Mouse (Mus musculus) thymus, postnatal 36 days (tissue): ENCODE measurements around the gene Ddx47.

ENCODE experiments used
- DNase-seq, 2 experiments: peaks; one replicate each; pipeline ENCODE4 v3.0.0; 2022; ENCODE audit warnings: mixed read lengths in 2 of 2

Ddx47 gene

DNA sequence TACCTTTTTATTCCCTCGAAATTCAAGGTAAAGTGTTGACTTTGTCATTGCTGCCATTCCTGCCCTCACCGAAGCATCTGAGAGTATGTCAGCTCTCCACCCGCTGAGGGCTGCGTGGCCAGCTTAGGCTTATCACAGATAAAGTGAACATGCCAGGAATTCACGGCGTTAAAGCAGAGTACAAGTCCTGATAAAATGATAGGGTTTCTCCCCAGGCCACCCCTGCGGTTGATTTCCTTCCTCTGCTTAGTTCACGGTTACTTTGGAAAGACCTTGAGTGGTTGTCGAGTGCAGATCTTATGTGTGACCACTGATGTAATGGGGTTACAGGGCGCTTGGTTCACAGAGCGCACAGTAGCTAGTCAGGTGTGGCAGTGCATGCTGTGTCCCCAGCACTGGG lies 5.8 kb downstream of the Ddx47 start:
- DNase-seq, result no peak

DNA sequence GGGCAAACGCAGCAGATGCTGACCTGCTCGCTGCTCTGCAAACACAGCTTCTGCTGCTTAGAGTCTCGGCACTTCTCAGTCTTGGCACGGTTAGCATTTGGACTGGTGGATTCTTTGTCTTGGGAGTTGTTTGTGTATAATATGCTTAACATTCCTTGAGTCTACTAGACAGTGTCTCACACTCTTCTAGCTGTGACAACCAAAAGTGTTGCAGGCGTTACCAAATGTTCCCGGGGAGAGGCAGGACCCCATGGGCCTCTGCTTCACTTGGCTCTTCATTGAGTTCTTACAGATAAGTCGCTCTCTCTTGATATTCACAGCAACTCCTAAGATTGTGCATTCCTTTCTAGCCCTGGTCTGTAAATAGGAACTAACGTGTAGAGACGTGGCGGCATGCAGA lies 8.2 kb downstream of the Ddx47 start:
- no peak for DNase-seq

DNA sequence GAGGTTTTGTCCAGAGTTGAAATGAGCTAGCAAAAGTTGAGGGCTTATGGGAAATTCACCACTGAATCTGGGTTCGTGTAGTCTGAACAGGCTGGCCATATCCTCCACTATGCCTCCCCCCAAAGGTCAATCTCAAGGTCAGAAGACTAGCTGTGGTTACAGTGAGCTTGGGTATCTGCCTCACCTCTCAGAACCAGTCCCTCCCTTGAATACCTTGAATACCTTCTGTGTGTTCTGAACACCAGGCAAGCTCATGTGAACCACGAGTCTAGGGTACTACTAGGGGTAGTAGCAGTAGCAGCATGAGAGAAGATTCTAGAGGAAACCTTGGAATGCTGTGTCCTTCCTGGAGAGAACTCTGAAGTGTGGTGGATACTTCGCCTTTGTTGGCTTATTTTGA lies 10.2 kb downstream of the Ddx47 start:
- DNase-seq, result no peak

DNA sequence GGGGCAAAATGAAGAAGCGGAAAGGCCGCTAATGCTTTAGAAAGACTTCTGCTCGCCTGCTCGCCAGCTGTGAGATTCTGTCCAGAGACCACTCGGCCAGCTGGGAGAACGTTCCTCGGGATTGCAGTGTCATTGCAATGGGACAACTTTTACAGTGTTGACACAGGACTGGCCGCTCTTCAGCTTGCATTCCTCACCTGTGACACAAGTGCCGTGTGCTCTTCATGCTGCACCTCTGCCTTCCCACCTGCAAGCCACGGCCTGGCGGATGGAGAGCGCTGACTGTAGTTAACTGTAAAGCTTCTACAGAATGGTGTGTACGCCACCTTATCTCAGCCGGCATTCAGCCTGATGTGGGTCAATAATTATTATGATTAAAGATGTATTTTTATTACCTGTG lies 12.0 kb downstream of the Ddx47 start:
- no peak for DNase-seq

DNA sequence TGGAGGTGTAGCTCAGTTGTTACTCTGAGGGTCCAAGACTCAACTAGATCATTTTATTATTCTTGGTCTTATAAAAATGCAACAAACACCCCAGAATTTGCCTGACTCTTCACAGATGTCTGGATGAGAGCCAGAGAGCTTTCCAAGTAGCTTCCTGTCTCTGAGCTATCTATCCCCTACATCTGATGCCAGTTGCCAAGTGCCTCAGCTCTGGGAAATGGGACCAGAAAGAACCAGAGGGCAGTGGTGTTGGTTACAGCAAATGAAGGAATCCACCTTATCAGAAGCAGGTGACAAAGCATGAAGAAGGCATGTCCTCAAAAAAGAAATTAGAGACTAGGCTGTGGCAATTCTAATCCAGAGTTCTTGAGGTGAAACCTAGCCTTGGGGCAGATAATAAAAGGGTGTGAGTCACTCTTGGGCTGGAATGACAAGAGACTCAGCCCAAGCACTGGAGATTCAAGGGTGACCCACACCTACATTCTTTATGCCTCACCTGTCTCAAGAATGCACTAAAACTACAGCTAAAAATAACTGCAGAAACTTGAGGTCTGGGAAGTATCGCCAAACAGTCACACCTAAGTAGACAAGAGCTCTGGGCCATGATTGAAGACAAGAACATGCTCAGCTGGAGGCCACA lies 13.5 kb downstream of the Ddx47 start:
- DNase-seq, result no peak

DNA sequence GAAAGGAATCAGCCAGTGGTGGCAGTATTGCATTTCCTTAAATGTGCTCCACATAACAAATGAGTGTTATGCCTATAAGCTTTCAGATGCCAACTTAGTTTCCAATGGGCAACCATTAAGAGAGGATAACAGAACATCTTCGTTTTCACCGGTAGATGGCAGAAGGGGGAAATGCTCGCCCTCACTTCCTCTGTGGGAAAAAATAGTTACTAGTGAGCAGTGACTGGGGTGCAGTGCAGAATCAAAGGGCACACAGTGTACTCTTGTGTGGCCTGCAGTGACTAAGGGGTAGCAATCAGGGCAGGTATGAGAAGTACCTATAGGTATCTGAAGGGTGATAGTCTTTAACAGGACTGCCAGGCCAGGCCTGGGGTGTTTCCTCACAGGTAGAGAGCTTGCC lies 14.8 kb downstream of the Ddx47 start:
- no peak for DNase-seq

DNA sequence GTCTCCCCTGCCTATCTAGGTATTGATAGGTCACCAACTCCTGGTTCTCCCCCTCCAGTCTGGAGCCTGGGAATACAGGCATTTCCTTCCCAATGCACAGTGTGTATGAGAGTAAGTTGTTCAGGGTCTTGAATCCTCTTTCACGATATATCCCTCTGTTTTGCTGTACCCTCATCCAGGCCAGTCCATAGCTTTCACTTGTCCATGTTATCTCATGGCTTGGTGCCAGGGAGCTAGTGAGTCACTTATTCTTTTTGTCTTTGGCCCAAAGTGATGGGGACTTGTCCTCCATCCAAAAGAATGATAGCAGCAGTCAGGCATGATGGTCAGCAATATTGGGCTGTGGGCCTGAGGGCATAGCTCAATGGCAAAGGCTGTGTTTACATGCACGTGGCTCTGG lies 15.3 kb downstream of the Ddx47 start:
- no peak for DNase-seq

DNA sequence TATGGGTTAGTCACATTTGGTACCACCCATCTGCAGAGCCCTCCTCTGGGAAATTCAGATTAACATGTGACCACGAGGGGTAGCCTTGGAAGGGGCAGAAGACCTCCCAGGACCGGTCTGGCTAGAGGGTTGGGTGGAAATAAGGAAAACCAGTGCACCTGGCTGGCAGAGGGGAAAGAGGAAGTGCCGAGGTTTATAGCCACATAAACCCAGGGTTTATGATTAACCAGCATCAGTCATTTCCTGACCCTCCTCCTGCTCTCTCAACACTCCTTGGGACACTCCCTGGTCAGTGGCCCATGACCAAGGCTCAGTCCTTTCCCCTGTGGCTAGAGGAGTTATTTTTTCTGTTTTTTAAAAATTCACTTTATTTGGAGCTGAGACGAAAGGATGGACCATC lies 17.8 kb downstream of the Ddx47 start:
- no peak for DNase-seq

DNA sequence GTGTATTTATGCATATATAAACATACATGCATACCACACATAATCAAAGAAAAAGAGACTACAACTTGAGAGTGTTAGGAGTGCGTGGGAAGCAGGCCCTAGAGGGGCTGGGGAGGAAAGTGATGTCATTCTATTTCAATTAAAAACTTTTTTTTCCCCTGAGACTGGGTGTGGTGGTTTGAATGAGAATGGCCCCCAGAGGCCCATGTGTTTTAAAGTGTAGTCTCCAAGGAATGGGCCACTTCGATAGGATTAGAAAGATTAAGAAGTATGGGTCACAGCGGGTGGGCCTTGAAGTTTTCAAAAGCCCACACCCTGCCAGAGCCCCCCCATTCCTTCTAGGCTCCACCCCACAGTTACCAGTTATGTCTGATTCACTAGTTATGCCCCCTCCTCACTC lies 27.3 kb downstream of the Ddx47 start:
- no peak for DNase-seq

DNA sequence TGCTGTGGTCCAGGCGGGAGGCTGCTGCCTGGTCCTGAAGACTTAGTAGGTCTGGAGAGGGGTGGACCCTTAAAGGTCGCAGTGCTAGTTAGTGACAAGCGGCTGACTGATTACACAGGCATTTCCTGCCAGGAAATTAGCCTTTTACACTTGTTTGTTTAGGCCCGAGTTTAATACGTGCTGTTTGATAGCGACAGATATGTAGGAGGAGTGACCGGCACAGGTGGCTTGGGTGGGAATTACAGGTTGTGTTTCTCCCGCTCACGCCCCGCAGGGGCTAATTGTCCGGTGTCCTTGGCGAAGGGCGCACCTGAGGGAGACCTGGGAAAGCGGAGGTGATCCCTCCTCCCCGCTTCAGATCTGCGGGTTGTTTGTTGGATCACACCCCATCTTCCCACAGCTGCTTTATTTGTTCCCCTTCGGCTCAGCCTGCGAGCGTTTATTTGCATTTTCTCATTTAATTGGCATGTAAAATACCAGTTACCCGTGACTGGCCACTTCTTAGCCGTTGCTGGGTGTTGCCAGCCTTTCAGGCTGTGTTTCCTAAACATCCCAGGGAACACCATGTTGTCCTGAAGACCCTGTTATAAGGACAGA lies 29.0 kb downstream of the Ddx47 start:
- DNase-seq, result no peak

DNA sequence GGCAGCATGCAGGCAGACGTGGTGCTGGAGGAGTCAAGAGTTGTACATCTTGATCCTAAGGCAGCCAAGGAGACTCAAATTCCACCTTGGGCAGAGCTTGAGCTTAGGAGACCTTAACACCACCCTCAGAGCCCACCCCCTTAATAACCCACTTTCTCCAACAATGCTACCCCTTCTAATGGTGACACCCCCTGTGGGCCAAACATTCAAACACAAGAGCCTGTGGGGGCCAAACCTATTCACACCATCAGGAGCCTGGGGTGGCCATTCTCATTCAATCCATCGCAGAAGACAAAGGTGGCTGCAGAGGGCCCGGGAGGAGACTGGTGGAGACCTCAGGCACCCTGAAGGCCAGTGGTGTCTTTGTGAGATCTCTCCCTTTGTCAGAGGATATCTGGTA lies 30.5 kb downstream of the Ddx47 start:
- DNase-seq, result no peak

DNA sequence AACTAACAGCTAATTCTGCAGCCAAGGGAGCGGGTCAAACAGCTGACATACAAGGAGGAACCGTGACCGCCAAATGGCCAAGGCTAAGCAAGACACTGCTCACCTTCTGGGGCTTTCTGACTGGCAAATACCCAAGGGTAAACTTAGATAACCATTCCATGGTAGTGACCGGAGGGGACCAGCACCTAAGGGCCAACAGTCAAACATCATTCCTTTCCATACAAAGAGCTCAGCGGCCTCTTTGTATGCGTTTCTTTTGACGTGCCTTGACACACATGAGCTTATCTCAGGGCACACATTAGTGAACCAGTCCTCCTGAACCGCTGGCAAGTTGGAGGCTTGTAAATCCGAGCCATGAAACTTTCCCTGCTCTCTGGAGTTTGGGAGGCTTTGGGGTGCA lies 35.9 kb downstream of the Ddx47 start:
- no peak for DNase-seq

DNA sequence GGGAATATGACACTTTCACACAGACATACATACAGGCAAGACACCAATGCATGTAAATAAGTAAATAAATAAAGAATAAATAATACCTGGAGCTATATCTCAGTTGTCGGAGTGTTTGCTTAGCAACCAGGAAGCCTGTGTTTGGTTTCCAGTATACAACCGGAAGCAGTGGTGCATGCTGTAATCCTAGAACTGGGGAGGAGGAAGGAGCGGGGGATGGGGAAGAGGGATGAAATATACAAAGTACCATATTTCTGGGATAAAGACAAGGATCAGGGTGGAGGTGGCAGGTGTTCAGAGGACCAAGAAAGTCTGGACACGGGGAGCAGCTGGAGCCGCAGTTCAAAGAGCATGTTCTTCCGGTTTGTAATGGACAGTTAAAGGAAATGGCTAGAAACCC lies 37.1 kb downstream of the Ddx47 start:
- DNase-seq, result no peak

DNA sequence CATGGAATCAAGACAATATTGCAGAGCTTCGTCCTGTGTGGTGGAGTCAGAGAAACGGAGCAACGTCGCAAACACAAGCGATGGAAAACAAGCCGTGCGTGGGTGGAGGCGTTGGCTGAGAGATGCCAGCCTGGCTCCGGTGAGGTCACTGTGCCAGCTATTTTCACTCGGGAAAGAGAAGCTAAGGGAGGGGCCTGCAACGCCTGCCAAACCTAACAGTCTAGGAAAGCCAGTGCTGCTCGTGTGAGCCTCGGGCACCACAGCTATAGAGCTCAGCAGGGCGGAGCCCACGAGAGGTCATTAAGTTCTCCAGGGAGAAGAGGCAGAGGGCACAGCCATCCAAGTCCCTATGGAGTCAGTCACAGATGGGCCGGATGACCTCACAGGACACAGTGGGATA lies 37.5 kb downstream of the Ddx47 start:
- no peak for DNase-seq

DNA sequence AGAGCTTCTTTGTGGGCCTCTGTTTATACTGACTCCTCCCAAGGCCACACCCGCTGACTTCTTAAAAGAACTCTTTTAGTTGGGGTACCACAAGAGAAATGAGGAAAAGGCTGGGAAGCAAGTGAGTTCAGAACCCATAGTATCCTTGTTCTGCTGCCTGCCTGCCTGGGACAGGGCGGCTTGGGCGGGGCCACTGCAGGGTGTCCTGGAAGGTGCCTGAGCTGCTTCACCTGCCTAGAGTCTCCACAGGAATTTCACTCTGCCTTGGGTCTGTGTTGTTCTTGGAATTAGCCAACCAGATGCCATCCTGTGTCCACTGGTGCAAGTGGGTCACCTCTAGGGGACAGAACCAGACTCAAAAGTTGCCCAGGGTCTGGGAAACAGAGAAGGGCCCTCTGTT lies 42.4 kb downstream of the Ddx47 start:
- DNase-seq, result no peak

DNA sequence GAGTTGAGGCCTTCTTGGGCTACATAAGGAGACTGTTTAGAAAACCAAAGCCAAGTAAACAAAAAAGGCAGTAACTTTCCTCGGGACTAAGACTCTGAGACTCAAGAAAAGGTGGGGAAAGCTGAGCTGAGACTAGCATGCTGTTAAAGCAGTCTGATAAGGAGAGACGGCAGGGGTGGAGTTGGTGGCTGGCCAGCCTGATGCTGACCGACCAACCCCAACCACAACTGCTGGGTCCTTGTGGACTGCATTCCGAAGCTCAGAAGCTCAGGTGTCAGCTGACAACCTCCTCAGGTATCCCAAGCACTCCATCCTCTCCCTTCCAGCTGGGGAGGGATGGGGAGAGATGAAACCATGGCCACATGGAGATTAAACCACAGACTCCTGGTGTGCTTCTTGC lies 44.5 kb downstream of the Ddx47 start:
- no peak for DNase-seq

DNA sequence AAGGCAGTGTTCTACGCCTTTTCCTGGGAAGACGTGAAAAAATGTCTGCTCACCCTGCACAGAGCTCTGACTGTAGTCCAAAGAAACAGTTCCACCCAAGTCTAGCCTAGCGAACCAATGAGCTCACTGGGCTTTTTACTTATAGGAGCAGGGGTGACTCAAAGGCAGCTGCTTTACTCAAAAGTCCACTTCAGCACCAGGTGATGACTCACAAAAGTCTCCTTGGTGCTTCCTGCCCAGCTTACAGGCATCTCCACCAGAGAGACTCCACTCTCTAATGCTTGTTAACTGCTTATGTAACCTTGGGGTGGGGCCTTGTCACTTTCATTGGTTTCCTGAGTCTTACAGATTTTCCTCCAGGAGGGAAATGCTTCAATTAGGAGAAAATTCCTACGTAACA lies 49.3 kb downstream of the Ddx47 start:
- no peak for DNase-seq

DNA sequence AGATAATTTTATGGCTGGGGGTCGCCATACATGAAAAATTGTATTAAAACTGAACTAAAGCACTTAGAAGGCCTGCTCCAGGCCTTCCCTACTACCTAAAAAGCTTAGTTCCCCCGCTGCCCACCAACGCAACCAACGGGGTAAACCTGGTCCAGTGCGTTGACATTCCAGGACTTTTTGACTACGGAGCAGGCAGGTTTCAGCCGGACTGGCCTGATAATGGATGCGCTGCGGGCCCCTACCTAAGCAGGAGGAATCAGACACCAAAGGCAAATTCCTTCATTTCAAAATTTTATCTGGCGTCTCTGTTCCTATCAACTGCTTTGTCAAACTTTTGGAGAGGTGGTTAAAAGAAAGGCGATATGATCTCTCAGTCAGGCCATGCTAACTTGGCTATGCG lies 53.2 kb downstream of the Ddx47 start:
- no peak for DNase-seq

DNA sequence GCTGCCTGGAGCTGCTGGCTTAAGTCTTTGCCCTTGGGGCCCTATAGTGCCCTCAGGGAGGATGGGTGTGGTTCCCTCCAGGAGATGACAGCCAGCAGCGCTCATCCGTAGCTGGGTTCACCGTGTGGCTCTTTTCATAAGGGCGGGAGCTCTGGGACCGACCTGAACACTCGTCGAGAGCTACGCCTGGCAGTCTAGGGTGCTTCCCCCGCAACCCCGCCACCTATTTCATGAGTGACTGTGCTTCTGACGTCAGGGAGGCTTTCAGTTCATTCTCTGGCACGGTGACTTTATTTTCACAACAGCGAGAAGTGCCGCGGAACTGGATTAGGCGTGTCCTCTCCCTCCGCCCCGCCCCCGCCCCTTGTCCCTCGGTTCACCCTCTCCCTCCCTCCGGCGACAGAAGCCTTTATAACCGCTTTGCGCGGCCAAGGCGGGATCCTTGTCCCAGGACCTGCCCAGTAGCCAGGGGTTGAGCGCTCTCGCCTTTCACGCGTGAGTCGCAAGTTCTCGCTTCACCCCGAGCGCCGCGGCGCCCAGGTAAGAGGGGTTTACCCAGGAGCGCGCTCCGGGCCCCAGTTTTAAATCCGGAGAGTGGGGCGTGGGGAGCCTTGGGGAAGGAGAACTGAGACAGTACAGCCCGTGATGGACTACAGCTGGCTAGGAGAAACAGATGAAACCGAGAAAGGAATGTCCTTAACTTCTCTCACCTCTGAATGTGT lies 54.0 kb downstream of the Ddx47 start, which contains the start of gene Gprc5a:
Gprc5a (plus strand) TSS at position 416 of the 722 bp plus-strand sequence.
- DNase-seq, result peak; percentile 8 to 26

DNA sequence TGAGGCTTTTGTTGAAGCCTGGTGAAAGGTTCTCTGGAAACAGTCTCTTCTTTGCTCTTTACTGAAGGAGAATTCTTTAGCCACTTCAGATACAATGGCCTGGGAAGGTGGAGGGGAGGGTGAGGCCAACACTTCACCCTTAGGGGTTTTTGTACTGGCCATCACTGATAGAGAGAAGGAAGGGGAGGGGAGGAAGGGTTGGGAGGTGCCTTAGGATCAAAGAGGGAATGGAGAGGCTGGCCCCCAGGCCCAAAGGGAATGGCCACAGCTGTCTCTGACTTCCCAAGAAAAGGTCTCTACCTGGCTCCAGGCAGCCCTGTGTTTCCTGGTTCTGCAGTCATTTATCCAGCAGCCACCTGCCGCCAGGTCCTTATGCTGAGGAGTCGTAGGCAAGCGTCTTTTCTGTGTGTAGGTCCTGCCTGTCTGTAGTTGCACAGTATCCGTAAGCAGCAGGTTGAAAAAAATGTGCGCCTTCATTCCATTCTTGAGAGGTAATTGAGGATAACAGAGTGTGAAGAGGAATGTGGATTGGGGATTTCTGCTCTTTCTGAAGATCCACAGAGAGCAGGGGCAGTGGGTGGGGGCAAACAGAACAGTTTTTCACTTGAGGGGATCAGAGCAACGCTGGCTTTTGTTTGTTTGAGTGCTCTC lies 55.5 kb downstream of the Ddx47 start:
- DNase-seq, result no peak

DNA sequence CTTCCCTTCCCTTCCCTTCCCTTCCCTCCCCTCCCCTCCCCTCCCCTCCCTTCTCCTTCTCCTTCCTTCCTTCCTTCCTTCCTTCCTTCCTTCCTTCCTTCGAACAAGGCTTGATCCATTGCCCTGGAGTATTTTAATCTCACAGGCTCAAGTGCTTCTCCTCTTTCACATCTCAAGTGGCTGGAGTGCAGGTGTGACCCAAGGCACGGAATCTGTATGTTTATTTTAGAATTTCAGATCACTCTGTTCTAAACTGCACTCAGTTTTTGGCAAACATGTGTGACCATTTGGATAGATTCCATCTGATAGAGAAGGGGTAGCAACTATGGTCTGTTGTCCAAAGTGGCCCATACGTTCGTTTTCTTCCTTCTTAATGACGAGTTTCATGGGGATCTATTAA lies 56.8 kb downstream of the Ddx47 start:
- DNase-seq, result no peak

DNA sequence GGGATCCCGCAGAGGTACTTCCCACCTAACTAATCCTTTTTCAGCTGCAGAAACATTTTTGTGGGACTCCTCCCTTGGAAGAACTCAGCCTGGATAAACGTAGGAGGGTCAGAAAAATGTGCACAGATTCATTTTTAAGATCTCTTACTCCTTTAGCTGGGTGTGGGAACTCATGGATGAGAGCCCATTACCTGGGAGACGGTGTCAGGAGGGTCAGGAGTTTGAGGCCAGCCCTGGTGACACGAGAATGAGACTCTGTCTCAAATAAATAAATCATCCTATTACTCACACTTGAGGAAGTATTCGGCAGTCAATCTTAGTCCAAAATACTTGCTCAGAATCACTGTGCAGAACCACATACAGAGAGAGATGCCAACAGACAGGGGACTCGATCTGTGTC lies 58.4 kb downstream of the Ddx47 start:
- no peak for DNase-seq

DNA sequence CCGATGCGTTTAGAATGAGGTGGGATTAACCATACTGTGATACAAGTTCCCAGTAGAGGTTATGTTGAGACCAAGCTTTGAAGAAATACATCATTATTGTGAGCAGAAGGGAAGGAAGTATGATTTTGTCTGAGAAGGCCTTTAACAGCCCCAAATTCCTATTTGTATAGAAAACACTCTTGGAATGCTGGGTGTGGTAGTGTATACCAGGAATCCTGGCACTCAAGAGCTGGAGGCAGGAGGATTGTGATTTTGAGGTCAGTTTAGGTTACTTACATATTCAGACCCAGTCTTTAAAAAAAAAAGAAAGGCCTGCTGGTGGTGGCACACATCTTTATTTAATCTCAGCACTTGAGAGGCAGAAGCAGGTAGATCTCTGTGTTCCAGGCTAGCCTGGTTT lies 58.9 kb downstream of the Ddx47 start:
- no peak for DNase-seq
